Mouse (Mus musculus): ENCODE results near the gene Cd300e. TPM values are rescaled to one million over a fixed set of nuclear protein-coding genes. Genes with fewer than 3 reads are reported as not detected.

Cd300e gene
- total and polyA plus RNA-seq, 3 experiments = 0.45 to 0.50 (median 0.47) TPM

DNA sequence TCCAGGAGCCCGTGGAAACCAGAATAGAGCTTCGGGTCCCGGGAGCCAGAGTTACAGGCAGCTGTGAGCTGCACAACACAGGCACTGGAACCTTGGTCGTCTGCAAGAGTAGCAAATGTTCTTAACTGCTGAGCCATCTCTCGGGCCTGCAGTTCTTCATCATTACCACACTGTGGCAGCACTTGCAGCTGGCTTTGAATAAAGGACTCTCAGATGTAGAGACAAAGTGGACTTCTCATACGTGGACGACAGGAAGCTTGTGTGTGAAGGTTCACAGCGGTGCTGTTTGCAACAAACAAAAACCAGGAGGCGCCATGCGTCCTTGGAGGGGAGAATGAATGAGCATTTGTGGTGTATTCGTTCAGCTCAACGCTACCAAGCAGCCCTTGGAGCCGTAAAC lies 18.9 kb upstream of the Cd300e start:
- peak; percentile 36 to 45 for DNase-seq
- peaks cover 3% of the 10 kb centered on the region; the same call in 1 of the 2 replicates for H3K27me3 ChIP-seq (ENCODE audit: control insufficient read depth, insufficient read depth, low read length)
- no peak for TF ChIP-seq POLR2A (IDR thresholded peaks at IDR 0.05; ENCODE audit: insufficient read depth, low read depth, low read length)
- peak; percentile 48; the same call in 1 of the 2 replicates for TF ChIP-seq EP300 (IDR thresholded peaks at IDR 0.05; ENCODE audit: insufficient read depth, low read depth, low read length)
- TF ChIP-seq CTCF (IDR thresholded peaks at IDR 0.05) = peak; percentile 92
- H3K27ac ChIP-seq = no peak overlapping the region
- no peaks in the 10 kb centered on the region for H3K36me3 ChIP-seq (ENCODE audit: control insufficient read depth, insufficient read depth, low read length)
- WGBS = 29% methylated on average over 13 of the region's 13 CpGs
- no peaks in the 10 kb centered on the region for H3K4me1 ChIP-seq (ENCODE audit: control insufficient read depth, insufficient read depth, low read length)
- intact Hi-C loops (cut with DNase I) = loop anchor here (5.0 kb wide), 1 partner anchor 191 kb away; no protein-coding TSS in a partner anchor
- no peak overlapping the region for H3K4me3 ChIP-seq
- H3K9ac ChIP-seq (ENCODE audit: low read depth, low read length) = no peak overlapping the region
- no peaks in the 10 kb centered on the region for H3K79me2 ChIP-seq (replicated peaks; ENCODE audit: control insufficient read depth, insufficient read depth, low read length)

DNA sequence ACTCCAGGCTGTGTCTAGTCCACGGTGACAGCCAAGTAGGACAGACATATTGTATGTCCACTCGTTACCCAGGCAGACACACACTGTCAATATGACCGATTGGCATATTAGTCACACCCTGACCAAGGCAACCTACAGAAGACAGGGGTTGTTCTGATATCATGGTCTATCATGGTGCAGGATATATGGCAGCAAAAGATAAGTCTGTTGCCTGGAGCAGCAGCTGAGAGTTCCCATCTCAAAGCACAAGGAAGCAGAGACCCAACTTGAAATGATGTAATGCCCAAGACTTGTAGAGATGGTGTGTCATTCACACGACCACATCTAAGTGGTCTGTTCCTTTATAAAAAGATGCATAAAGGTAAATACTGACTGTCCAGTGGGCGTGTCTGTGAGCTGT lies 16.7 kb upstream of the Cd300e start:
- Histone ChIP-seq H3K4me3 (no peak overlapping the region), H3K27me3 (ENCODE audit: control insufficient read depth, insufficient read depth, low read length) (no peaks in the 10 kb centered on the region), H3K79me2 (replicated peaks; ENCODE audit: control insufficient read depth, insufficient read depth, low read length) (no peaks in the 10 kb centered on the region), H3K27ac (no peak overlapping the region), H3K9ac (ENCODE audit: low read depth, low read length) (no peak overlapping the region), H3K36me3 (ENCODE audit: control insufficient read depth, insufficient read depth, low read length) (no peaks in the 10 kb centered on the region), H3K4me1 (ENCODE audit: control insufficient read depth, insufficient read depth, low read length) (no peaks in the 10 kb centered on the region)
- no peak for DNase-seq
- intact Hi-C loops (cut with DNase I) = no loop called here
- 77% methylated on average over 5 of the region's 5 CpGs for WGBS
- TF ChIP-seq POLR2A (IDR thresholded peaks at IDR 0.05; ENCODE audit: insufficient read depth, low read depth, low read length) (no peak), EP300 (IDR thresholded peaks at IDR 0.05; ENCODE audit: insufficient read depth, low read depth, low read length) (no peak), CTCF (IDR thresholded peaks at IDR 0.05) (no peak)

GRCm38 (mm10) chr11:115077436-115077835 lies 15.5 kb upstream of the Cd300e start:
- no peak for DNase-seq
- Histone ChIP-seq H3K79me2 (replicated peaks; ENCODE audit: control insufficient read depth, insufficient read depth, low read length) (no peaks in the 10 kb centered on the region), H3K36me3 (ENCODE audit: control insufficient read depth, insufficient read depth, low read length) (no peaks in the 10 kb centered on the region), H3K27ac (no peak overlapping the region), H3K9ac (ENCODE audit: low read depth, low read length) (no peak overlapping the region), H3K27me3 (ENCODE audit: control insufficient read depth, insufficient read depth, low read length) (no peaks in the 10 kb centered on the region), H3K4me1 (ENCODE audit: control insufficient read depth, insufficient read depth, low read length) (0 out of 2 replicates have a peak, but pooled peaks cover 1% of the 10 kb centered on the region), H3K4me3 (no peak overlapping the region)
- 100% methylated on average over 1 of the region's 1 CpGs for WGBS
- TF ChIP-seq CTCF (IDR thresholded peaks at IDR 0.05) (no peak), POLR2A (IDR thresholded peaks at IDR 0.05; ENCODE audit: insufficient read depth, low read depth, low read length) (no peak), EP300 (IDR thresholded peaks at IDR 0.05; ENCODE audit: insufficient read depth, low read depth, low read length) (no peak)
- intact Hi-C loops (cut with DNase I) = no loop called here

DNA sequence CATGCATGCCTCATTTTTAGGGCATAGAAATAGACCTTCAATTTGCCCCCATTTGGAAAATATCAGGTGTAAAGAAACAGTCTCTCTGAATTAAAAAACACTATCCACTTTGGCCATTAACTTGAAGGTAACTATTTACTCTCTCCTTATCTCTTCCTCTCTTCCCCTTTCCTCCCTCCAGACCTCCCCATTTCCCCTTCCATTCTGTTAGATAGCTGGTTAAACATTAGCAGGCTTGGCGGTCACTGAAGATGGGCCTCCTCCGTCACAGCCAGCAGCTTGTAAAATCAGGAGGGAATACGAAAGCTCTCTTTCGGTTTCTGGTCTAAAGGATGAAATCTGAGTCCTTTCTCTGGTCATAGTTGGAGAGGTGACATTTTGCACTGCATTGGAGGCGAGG lies 13.9 kb upstream of the Cd300e start:
- no peak for TF ChIP-seq CTCF (IDR thresholded peaks at IDR 0.05)
- no peak for TF ChIP-seq EP300 (IDR thresholded peaks at IDR 0.05; ENCODE audit: insufficient read depth, low read depth, low read length)
- Histone ChIP-seq H3K27ac (no peak overlapping the region), H3K27me3 (ENCODE audit: control insufficient read depth, insufficient read depth, low read length) (no peaks in the 10 kb centered on the region), H3K9ac (ENCODE audit: low read depth, low read length) (no peak overlapping the region), H3K36me3 (ENCODE audit: control insufficient read depth, insufficient read depth, low read length) (no peaks in the 10 kb centered on the region), H3K79me2 (replicated peaks; ENCODE audit: control insufficient read depth, insufficient read depth, low read length) (no peaks in the 10 kb centered on the region), H3K4me3 (no peak overlapping the region), H3K4me1 (ENCODE audit: control insufficient read depth, insufficient read depth, low read length) (peaks cover 1% of the 10 kb centered on the region)
- intact Hi-C loops (cut with DNase I) = no loop called here
- 42% methylated on average over 5 of the region's 5 CpGs for WGBS
- DNase-seq = no peak

DNA sequence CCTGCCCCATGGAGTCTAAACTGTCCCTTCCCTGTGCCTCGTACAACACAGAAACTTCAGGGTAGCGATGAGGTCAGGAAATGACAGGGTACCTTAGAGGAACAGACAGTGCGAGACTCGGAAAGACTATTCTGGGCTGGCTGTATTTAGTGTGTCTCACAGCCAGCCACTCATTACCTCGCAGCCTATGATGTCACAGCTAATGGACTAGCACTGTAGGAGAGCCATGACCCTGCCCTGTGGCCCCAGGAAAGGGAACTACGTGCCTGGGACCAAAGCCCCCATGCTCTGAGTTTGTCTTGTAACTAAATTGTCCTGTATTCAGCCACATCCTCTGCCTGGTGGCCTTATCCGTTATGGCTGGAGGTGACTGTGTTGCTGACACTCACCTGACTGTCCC lies 13.4 kb upstream of the Cd300e start:
- intact Hi-C loops (cut with DNase I) = no loop called here
- H3K4me3 ChIP-seq = no peak overlapping the region
- DNase-seq = no peak

GRCm38 (mm10) chr11:115073002-115073401 lies 11.0 kb upstream of the Cd300e start:
- Histone ChIP-seq H3K27ac (no peak overlapping the region), H3K4me1 (ENCODE audit: control insufficient read depth, insufficient read depth, low read length) (peaks cover 1% of the 10 kb centered on the region), H3K27me3 (ENCODE audit: control insufficient read depth, insufficient read depth, low read length) (no peaks in the 10 kb centered on the region), H3K79me2 (replicated peaks; ENCODE audit: control insufficient read depth, insufficient read depth, low read length) (no peaks in the 10 kb centered on the region), H3K9ac (ENCODE audit: low read depth, low read length) (no peak overlapping the region), H3K36me3 (ENCODE audit: control insufficient read depth, insufficient read depth, low read length) (no peaks in the 10 kb centered on the region), H3K4me3 (no peak overlapping the region)
- no peak for TF ChIP-seq POLR2A (IDR thresholded peaks at IDR 0.05; ENCODE audit: insufficient read depth, low read depth, low read length)
- no peak for DNase-seq
- intact Hi-C loops (cut with DNase I) = no loop called here
- 65% methylated on average over 5 of the region's 5 CpGs for whole genome bisulfite sequencing

More for the DNA sequence above, 13.4 kb upstream of the Cd300e start:
- no peak overlapping the region for H3K9ac ChIP-seq (ENCODE audit: low read depth, low read length)
- WGBS = 50% methylated on average over 7 of the region's 7 CpGs
- H3K27ac ChIP-seq = no peak overlapping the region
- TF ChIP-seq POLR2A (IDR thresholded peaks at IDR 0.05; ENCODE audit: insufficient read depth, low read depth, low read length) (no peak), EP300 (IDR thresholded peaks at IDR 0.05; ENCODE audit: insufficient read depth, low read depth, low read length) (no peak), CTCF (IDR thresholded peaks at IDR 0.05) (no peak)
- no peaks in the 10 kb centered on the region for H3K36me3 ChIP-seq (ENCODE audit: control insufficient read depth, insufficient read depth, low read length)
- H3K27me3 ChIP-seq (ENCODE audit: control insufficient read depth, insufficient read depth, low read length) = no peaks in the 10 kb centered on the region
- no peaks in the 10 kb centered on the region for H3K79me2 ChIP-seq (replicated peaks; ENCODE audit: control insufficient read depth, insufficient read depth, low read length)
- H3K4me1 ChIP-seq (ENCODE audit: control insufficient read depth, insufficient read depth, low read length) = peaks cover 1% of the 10 kb centered on the region

Measured in heart, adult 2 months (tissue).